Mouse (Mus musculus): Measurements from ENCODE around the gene Mybpc2. TPM values are rescaled to one million over a fixed set of nuclear protein-coding genes. Genes with fewer than 3 reads are reported as not detected.

The Mybpc2 gene
- polyA plus RNA-seq (2016; fragmentation: Nextera tagmentation; extraction: Ambion mirVana) = 0.13 and 0.17 TPM in 2 replicates

- Histone ChIP-seq H3K27ac (no peak within 1 kb of the TSS), H3K4me2 (no peak within 1 kb of the TSS; the same call in 1 of the 2 replicates), H3K9me3 (peaks cover 1% of the 10 kb centered on the region; the same call in 1 of the 2 replicates), H3K27me3 (peaks cover 86% of the 10 kb centered on the region), H3K36me3 (replicated peaks) (no peaks in the 10 kb centered on the region), H3K9ac (no peak within 1 kb of the TSS), H3K4me1 (peaks cover 25% of the 10 kb centered on the region), H3K4me3 (replicated peaks) (no peak within 1 kb of the TSS)
- no peak for ATAC-seq (ENCODE audit: low FRiP score)
- WGBS = 41% methylated on average over 12 of the region's 12 CpGs
Measured at GRCm38 (mm10) chr7:44524502-44524901, at the start of gene Mybpc2. Gene Mybpc2, minus strand, starts transcription at chr7:44524656.

GRCm38 (mm10) chr7:44572956-44573484, 48.6 kb upstream of the Mybpc2 start:
- H3K4me2 ChIP-seq = no peak overlapping the region
- H3K36me3 ChIP-seq (replicated peaks) = no peaks in the 10 kb centered on the region
- 82% methylated on average over 5 of the region's 5 CpGs for WGBS

GRCm38 (mm10) chr7:44572213-44572701, 47.8 kb upstream of the Mybpc2 start, which contains the start of gene Napsa:
Gene Napsa, plus strand, starts transcription at chr7:44572380.
- no peak within 1 kb of the TSS for H3K4me2 ChIP-seq
- H3K9ac ChIP-seq = no peak within 1 kb of the TSS
- H3K36me3 ChIP-seq (replicated peaks) = no peaks in the 10 kb centered on the region
- WGBS = 27% methylated on average over 7 of the region's 7 CpGs
- H3K27me3 ChIP-seq = 0 out of 2 replicates have a peak, but pooled peaks cover 8% of the 10 kb centered on the region
- no peak for ATAC-seq (ENCODE audit: low FRiP score)
- no peak within 1 kb of the TSS for H3K27ac ChIP-seq
- no peak within 1 kb of the TSS for H3K4me3 ChIP-seq (replicated peaks)
- H3K9me3 ChIP-seq = no peaks in the 10 kb centered on the region
- H3K4me1 ChIP-seq = 0 out of 2 replicates have a peak, but pooled peaks cover 5% of the 10 kb centered on the region

More at GRCm38 (mm10) chr7:44572956-44573484, 48.6 kb upstream of the Mybpc2 start:
- Histone ChIP-seq H3K4me3 (replicated peaks) (no peak overlapping the region), H3K27ac (no peak overlapping the region), H3K27me3 (0 out of 2 replicates have a peak, but pooled peaks cover 4% of the 10 kb centered on the region), H3K9me3 (no peaks in the 10 kb centered on the region), H3K4me1 (0 out of 2 replicates have a peak, but pooled peaks cover 5% of the 10 kb centered on the region), H3K9ac (no peak overlapping the region)
- ATAC-seq (ENCODE audit: low FRiP score) = no peak

- Histone ChIP-seq H3K36me3 (replicated peaks) (no peaks in the 10 kb centered on the region), H3K4me2 (no peak overlapping the region), H3K27me3 (0 out of 2 replicates have a peak, but pooled peaks cover 8% of the 10 kb centered on the region), H3K9ac (no peak overlapping the region), H3K4me1 (0 out of 2 replicates have a peak, but pooled peaks cover 5% of the 10 kb centered on the region), H3K27ac (no peak overlapping the region), H3K4me3 (replicated peaks) (no peak overlapping the region), H3K9me3 (no peaks in the 10 kb centered on the region)
- ATAC-seq (ENCODE audit: low FRiP score) = no peak
- 33% methylated on average over 4 of the region's 4 CpGs for WGBS
Measured at GRCm38 (mm10) chr7:44571811-44572210, 47.4 kb upstream of the Mybpc2 start.

- 0 out of 2 replicates have a peak, but pooled peaks cover 5% of the 10 kb centered on the region for H3K4me1 ChIP-seq
- no peak overlapping the region for H3K9ac ChIP-seq
- H3K4me3 ChIP-seq (replicated peaks) = no peak overlapping the region
- peaks cover 4% of the 10 kb centered on the region; the same call in 1 of the 2 replicates for H3K27me3 ChIP-seq
- no peak for ATAC-seq (ENCODE audit: low FRiP score)
- WGBS = 87% methylated on average over 6 of the region's 6 CpGs
- no peak overlapping the region for H3K4me2 ChIP-seq
- H3K27ac ChIP-seq = no peak overlapping the region
- no peaks in the 10 kb centered on the region for H3K9me3 ChIP-seq
- no peaks in the 10 kb centered on the region for H3K36me3 ChIP-seq (replicated peaks)
Measured at GRCm38 (mm10) chr7:44570989-44571388, 46.5 kb upstream of the Mybpc2 start.

GRCm38 (mm10) chr7:44568803-44569202, 44.3 kb upstream of the Mybpc2 start:
- Histone ChIP-seq H3K27me3 (peaks cover 13% of the 10 kb centered on the region; the same call in 1 of the 2 replicates), H3K27ac (no peak overlapping the region), H3K4me1 (0 out of 2 replicates have a peak, but pooled peaks cover 5% of the 10 kb centered on the region), H3K4me2 (no peak overlapping the region), H3K9me3 (no peaks in the 10 kb centered on the region), H3K36me3 (replicated peaks) (no peaks in the 10 kb centered on the region), H3K9ac (no peak overlapping the region), H3K4me3 (replicated peaks) (no peak overlapping the region)
- no peak for ATAC-seq (ENCODE audit: low FRiP score)
- 81% methylated on average over 9 of the region's 9 CpGs for WGBS

GRCm38 (mm10) chr7:44565414-44565813, 41.0 kb upstream of the Mybpc2 start:
- no peaks in the 10 kb centered on the region for H3K36me3 ChIP-seq (replicated peaks)
- ATAC-seq (ENCODE audit: low FRiP score) = no peak
- no peak overlapping the region for H3K27ac ChIP-seq
- no peak overlapping the region for H3K4me2 ChIP-seq
- no peaks in the 10 kb centered on the region for H3K9me3 ChIP-seq
- no peak overlapping the region for H3K9ac ChIP-seq
- no peaks in the 10 kb centered on the region for H3K4me1 ChIP-seq
- H3K27me3 ChIP-seq = peaks cover 14% of the 10 kb centered on the region; the same call in 1 of the 2 replicates
- H3K4me3 ChIP-seq (replicated peaks) = no peak overlapping the region
- WGBS = 74% methylated on average over 6 of the region's 6 CpGs

- Histone ChIP-seq H3K27ac (no peak overlapping the region), H3K9ac (no peak overlapping the region), H3K36me3 (replicated peaks) (no peaks in the 10 kb centered on the region), H3K9me3 (no peaks in the 10 kb centered on the region), H3K27me3 (peaks cover 17% of the 10 kb centered on the region; the same call in 1 of the 2 replicates), H3K4me1 (no peaks in the 10 kb centered on the region), H3K4me3 (replicated peaks) (no peak overlapping the region), H3K4me2 (no peak overlapping the region)
- ATAC-seq (ENCODE audit: low FRiP score) = no peak
- 87% methylated on average over 10 of the region's 10 CpGs for WGBS
Measured at GRCm38 (mm10) chr7:44564486-44564885, 40.0 kb upstream of the Mybpc2 start.

- Histone ChIP-seq H3K4me1 (no peaks in the 10 kb centered on the region), H3K9me3 (no peaks in the 10 kb centered on the region), H3K36me3 (replicated peaks) (no peaks in the 10 kb centered on the region), H3K27me3 (peaks cover 17% of the 10 kb centered on the region; the same call in 1 of the 2 replicates), H3K4me3 (replicated peaks) (no peak overlapping the region), H3K9ac (no peak overlapping the region), H3K4me2 (no peak overlapping the region), H3K27ac (no peak overlapping the region)
- ATAC-seq (ENCODE audit: low FRiP score) = no peak
- 50% methylated on average over 8 of the region's 8 CpGs for WGBS
Measured at GRCm38 (mm10) chr7:44563284-44563683, 38.8 kb upstream of the Mybpc2 start.

- Histone ChIP-seq H3K27me3 (peaks cover 12% of the 10 kb centered on the region; the same call in 1 of the 2 replicates), H3K9ac (no peak overlapping the region), H3K4me3 (replicated peaks) (no peak overlapping the region), H3K4me2 (no peak overlapping the region), H3K4me1 (no peaks in the 10 kb centered on the region), H3K36me3 (replicated peaks) (no peaks in the 10 kb centered on the region), H3K27ac (no peak overlapping the region), H3K9me3 (no peaks in the 10 kb centered on the region)
- peak; percentile 55; the same call in 1 of the 2 replicates for ATAC-seq (ENCODE audit: low FRiP score)
- 56% methylated on average over 18 of the region's 18 CpGs for WGBS
Measured at GRCm38 (mm10) chr7:44560435-44561400, 36.3 kb upstream of the Mybpc2 start.

GRCm38 (mm10) chr7:44557629-44558028, 33.2 kb upstream of the Mybpc2 start:
- Histone ChIP-seq H3K9me3 (no peaks in the 10 kb centered on the region), H3K4me2 (no peak overlapping the region), H3K4me3 (replicated peaks) (no peak overlapping the region), H3K9ac (no peak overlapping the region), H3K36me3 (replicated peaks) (no peaks in the 10 kb centered on the region), H3K27me3 (peaks cover 8% of the 10 kb centered on the region), H3K27ac (no peak overlapping the region), H3K4me1 (peaks cover 9% of the 10 kb centered on the region)
- no peak for ATAC-seq (ENCODE audit: low FRiP score)
- 76% methylated on average over 2 of the region's 2 CpGs for WGBS

GRCm38 (mm10) chr7:44553826-44554225, 29.4 kb upstream of the Mybpc2 start, which contains the start of gene Nr1h2:
Gene Nr1h2, minus strand, starts transcription at chr7:44553951.
- Histone ChIP-seq H3K4me1 (peaks cover 12% of the 10 kb centered on the region), H3K27me3 (peaks cover 4% of the 10 kb centered on the region; the same call in 1 of the 2 replicates), H3K9ac (peak within 1 kb of the TSS; percentile 59; the same call in 1 of the 2 replicates), H3K27ac (peak within 1 kb of the TSS; percentile 93), H3K9me3 (no peaks in the 10 kb centered on the region), H3K4me2 (peak within 1 kb of the TSS; percentile 69), H3K4me3 (replicated peaks) (peak within 1 kb of the TSS; percentile 88), H3K36me3 (replicated peaks) (peaks cover 29% of the 10 kb centered on the region)
- peak; percentile 82 for ATAC-seq (ENCODE audit: low FRiP score)
- WGBS = under 1% methylated on average over 22 of the region's 22 CpGs

Measured in forebrain, embryonic 12.5 days (tissue).